Mouse (Mus musculus): ENCODE measurements around the gene Tex101.
"Not testable (repeated sequence)": the region's sequence is repeated elsewhere in the genome, so short reads cannot be mapped to it uniquely, and the experiment has no call there.

The Tex101 gene

GRCm38 (mm10) chr7:24630116-24630880 lies 46.2 kb downstream of the Tex101 start:
- no peak for DNase-seq

DNA sequence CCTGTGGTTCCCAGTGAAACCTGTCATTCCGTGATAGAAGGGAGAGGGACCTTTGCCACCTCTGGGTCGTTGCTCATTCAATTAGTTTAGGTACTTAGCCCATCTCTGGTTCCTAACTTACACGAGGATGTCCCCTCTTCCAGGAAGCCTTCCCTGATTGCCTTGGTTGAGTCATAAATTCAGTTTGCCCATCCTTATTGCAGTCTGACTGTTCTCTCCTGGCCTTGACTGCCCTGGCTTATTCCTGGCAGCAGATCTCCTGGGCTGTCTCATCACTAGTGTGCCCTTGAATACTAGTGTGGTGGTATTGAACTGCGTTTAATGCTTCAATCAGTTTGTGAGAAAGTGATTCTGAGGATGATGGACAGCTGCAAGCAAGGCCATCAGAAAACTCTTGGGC lies 46.8 kb downstream of the Tex101 start:
- DNase-seq, result no peak

DNA sequence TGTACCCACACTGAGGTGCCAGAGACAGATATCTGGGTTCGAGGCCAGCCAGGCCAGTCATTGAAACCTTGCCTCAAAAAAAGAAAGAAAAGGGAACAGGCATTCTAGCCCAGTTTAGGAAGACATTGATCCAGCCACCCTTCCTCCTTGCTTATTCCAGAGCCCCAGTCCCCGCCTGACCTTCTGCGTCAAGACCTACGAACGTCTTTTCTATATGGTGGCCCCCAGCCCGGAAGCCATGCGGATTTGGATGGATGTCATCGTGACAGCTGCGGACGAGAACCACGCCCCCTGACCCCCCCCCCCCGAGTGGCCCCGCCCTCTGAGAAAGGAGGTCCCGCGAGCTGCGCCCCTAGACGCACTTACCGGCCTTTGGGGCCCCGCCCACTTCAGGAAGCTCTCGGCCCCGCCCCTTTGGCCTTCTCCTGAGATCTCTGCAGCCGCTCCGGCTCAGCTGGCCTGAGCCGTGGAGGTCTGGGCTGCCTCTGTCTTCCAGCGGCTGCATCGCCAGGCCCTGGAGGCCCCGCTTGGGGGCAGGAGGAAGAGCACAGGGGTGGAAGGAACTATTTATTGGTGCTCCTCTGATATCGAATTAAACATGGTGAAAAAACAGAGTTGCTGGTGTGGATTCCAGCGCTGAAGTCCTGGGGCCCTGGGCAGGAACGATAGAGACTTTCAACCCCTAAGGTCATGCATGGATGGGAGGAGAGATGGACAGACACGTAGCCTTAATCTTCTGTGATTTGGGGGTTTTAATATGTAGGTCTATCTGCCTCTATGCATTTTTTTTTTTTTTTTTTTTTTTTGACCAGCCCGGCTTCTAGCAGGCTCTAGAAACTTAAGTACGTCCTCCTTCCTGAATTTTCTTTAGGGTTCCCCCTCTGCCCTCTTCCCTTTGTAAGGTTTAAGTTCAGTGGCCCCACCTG lies 47.5 kb downstream of the Tex101 start:
- DNase-seq, result peak; percentile 71 to 79

DNA sequence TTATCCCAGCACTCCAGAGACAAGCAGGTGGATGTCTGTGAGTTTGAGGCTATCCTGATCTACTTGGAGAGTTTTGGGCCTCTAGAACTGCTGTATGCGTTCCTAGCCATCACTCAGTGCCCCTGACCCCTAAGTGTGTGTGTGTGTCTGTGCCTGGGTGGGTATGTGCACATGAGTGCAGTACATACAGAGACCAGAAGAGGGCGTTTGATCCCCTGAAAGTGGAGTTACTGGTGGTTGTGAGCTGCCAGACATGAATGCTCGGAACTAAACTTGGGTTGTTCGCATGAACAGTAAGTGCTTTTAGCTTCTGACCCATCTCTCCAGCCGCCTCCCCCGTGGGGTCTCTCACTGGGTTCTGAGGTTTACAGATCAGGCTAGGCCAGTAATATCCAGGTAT lies 53.5 kb downstream of the Tex101 start:
- DNase-seq, result no peak

DNA sequence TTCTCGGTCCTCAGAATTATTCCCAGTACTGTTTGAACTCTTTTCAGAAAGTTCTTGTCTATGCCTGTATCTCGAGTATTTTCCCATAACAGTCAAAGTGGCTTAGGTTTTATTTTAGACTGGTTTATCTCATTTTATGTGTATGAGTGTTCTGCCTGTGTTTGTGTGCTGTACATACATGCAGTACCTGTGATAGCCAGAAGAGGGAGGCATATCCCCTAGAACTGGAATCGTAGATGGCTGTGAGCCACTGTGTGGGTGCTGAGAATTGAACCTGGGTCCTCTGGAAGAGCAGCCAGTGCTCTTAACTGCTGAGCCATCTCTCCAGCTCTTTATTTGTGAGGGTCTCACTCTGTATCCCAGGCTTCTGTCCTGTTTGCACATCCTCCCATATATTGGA lies 55.3 kb downstream of the Tex101 start:
- no peak for DNase-seq

DNA sequence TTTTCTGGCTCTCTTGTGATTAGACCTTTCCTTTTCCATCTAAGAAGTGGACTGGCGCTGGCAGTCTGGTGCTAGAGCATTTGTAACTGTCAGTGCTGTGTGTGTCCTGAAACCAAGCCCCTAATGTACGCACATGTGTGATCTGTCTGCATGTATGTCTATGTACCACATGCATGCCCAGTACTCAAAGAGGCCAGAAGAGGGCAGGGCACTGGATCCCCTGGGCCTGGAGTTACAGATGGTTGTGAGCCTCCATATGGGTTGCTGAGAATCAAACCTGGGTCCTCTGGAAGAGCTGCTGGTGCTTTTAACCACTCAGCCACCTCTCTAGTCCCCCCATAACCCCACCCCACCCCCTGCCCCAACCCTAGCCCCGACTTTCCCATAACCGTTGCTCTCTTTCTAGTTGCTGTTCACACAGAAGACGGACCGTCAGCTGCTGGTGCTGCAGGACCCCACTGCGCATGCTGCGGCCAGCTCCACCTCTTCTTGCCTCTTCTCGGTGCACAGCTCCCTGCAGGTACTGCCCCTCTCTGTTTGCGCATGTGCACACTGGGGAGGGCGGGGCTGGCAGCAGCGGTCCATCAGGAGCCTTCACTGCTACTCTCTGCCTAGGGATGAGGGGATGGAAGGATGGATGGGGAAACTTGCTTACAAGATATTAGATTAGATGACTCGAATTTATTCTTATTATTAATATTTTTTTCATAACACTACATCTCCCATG lies 56.6 kb downstream of the Tex101 start:
- no peak for DNase-seq

GRCm38 (mm10) chr7:24618374-24618773 lies 58.1 kb downstream of the Tex101 start:
- DNase-seq, result not testable (repeated sequence)

Data from thymus, adult 18-20 months (tissue).